Comparison of ENCODE assay signal across 19 mouse cellular contexts in genomic region chrX:71545163-71545562, GRCm38 (mm10). TPM values are rescaled to one million over a fixed set of nuclear protein-coding genes. Genes with fewer than 3 reads are reported as not detected.
DNase-seq lines count a peak whose midpoint lies in the region; ATAC-seq and TF ChIP-seq lines count a peak whose summit lies in the region.
"Had no signal": no experiment of that assay in that cellular context is flagged by ENCODE, and none has a peak within 500 bp of the region (broad histone marks: within the 10 kb centered on the region; RNA-seq: fewer than 3 reads in every experiment).

No protein-coding gene starts in this region.

- no peak for ATAC-seq in neural tube, embryonic 14.5 days (ENCODE audit: low read depth)
- peak; percentile 53 to 58; a peak in 2 of 4 replicates for ATAC-seq in hematopoietic stem cell, adult 5-6 weeks (replicated peaks in 1 of 2; ENCODE audit: insufficient read depth in 1 of 2, low FRiP score in 2 of 2, low TSS enrichment in 1 of 2, low read depth in 1 of 2, poor library complexity in 2 of 2, severe bottlenecking in 2 of 2)
- ATAC-seq in liver, postnatal 0 days = peak; percentile 92
- ATAC-seq: inflammation-experienced regulatory T-cells, adult 6 months; lung, postnatal 0 days had no signal

- H3K4me2 ChIP-seq in neural tube, embryonic 14.5 days (ENCODE audit: low read depth, low read length) = no peak overlapping the region
- H3K4me2 ChIP-seq in liver, postnatal 0 days (ENCODE audit: low read depth, low read length) = peak overlapping the region; percentile 27
- H3K4me2 ChIP-seq: embryonic facial prominence, embryonic 12.5 days; neural tube, embryonic 12.5 days had no signal

- H3K4me3 ChIP-seq in neural tube, embryonic 14.5 days (ENCODE audit: low read depth, low read length) = no peak overlapping the region
- H3K4me3 ChIP-seq in bone marrow, adult 2 months (replicated peaks; ENCODE audit: control insufficient read depth, low read depth, low read length) = no peak overlapping the region
- no peak overlapping the region for H3K4me3 ChIP-seq in liver, postnatal 0 days (ENCODE audit: low read depth, low read length)
- H3K4me3 ChIP-seq: embryonic facial prominence, embryonic 12.5 days; forebrain, embryonic 10.5 days; heart, adult 2 months; megakaryocyte, embryonic 14.5 days; neural tube, embryonic 12.5 days had no signal

- H3K9ac ChIP-seq in neural tube, embryonic 14.5 days (replicated peaks; ENCODE audit: low read depth, low read length) = no peak overlapping the region
- H3K9ac ChIP-seq in liver, postnatal 0 days (replicated peaks) = no peak overlapping the region
- H3K9ac ChIP-seq: embryonic facial prominence, embryonic 12.5 days; neural tube, embryonic 12.5 days had no signal

- TF ChIP-seq POLR2A in bone marrow, adult 2 months (IDR thresholded peaks at IDR 0.05; ENCODE audit: borderline replicate concordance, control insufficient read depth, low read depth, low read length) = no peak

- 68% methylated on average over 2 of the region's 2 CpGs for WGBS in neural tube, embryonic 14.5 days
- WGBS in bone marrow, adult 2 months = 39% methylated on average over 2 of the region's 2 CpGs
- 55% methylated on average over 2 of the region's 2 CpGs for WGBS in liver, postnatal 0 days (ENCODE audit: insufficient replicate concordance)

- TF ChIP-seq CTCF in bone marrow, adult 2 months (IDR thresholded peaks at IDR 0.05; ENCODE audit: control insufficient read depth, insufficient read depth, low read length) = no peak
- no peak for TF ChIP-seq CTCF in liver, postnatal 0 days (IDR thresholded peaks at IDR 0.05; ENCODE audit: low read depth)

- TF ChIP-seq EP300 in liver, postnatal 0 days (IDR thresholded peaks at IDR 0.05; ENCODE audit: low read depth) = peak; percentile 97

- no peaks in the 10 kb centered on the region for H3K4me1 ChIP-seq in neural tube, embryonic 14.5 days (ENCODE audit: control insufficient read depth, insufficient read depth, low read length)
- no peaks in the 10 kb centered on the region; the same call in 1 of the 2 replicates for H3K4me1 ChIP-seq in bone marrow, adult 2 months (ENCODE audit: control insufficient read depth, insufficient read depth, low read length)
- H3K4me1 ChIP-seq in liver, postnatal 0 days (ENCODE audit: insufficient read depth) = no peaks in the 10 kb centered on the region
- H3K4me1 ChIP-seq: embryonic facial prominence, embryonic 12.5 days; forebrain, embryonic 10.5 days; neural tube, embryonic 12.5 days had no signal

- no peaks in the 10 kb centered on the region for H3K27me3 ChIP-seq in neural tube, embryonic 14.5 days (ENCODE audit: control insufficient read depth, insufficient read depth, low read length)
- H3K27me3 ChIP-seq in liver, postnatal 0 days (ENCODE audit: insufficient read depth, low read length) = no peaks in the 10 kb centered on the region; the same call in 1 of the 2 replicates
- H3K27me3 ChIP-seq: embryonic facial prominence, embryonic 12.5 days; neural tube, embryonic 12.5 days had no signal

- H3K36me3 ChIP-seq in neural tube, embryonic 14.5 days (ENCODE audit: control insufficient read depth, insufficient read depth, low read length) = no peaks in the 10 kb centered on the region
- H3K36me3 ChIP-seq in liver, postnatal 0 days (replicated peaks; ENCODE audit: insufficient read depth, low read length) = no peaks in the 10 kb centered on the region
- H3K36me3 ChIP-seq: embryonic facial prominence, embryonic 12.5 days; forebrain, embryonic 10.5 days; neural tube, embryonic 12.5 days had no signal

- peak overlapping the region; percentile 39; the same call in 1 of the 2 replicates for H3K27ac ChIP-seq in neural tube, embryonic 14.5 days (ENCODE audit: low read depth, low read length)
- H3K27ac ChIP-seq in bone marrow, adult 2 months (ENCODE audit: control insufficient read depth, insufficient read depth, low read depth, low read length, poor library complexity) = peak overlapping the region; percentile 48; the same call in 1 of the 2 replicates
- H3K27ac ChIP-seq in liver, postnatal 0 days (ENCODE audit: low read depth) = peak overlapping the region; percentile 61
- H3K27ac ChIP-seq: embryonic facial prominence, embryonic 12.5 days; forebrain, embryonic 10.5 days; heart, adult 2 months; neural tube, embryonic 12.5 days had no signal

- H3K9me3 ChIP-seq in neural tube, embryonic 14.5 days (ENCODE audit: control insufficient read depth, low read length) = no peaks in the 10 kb centered on the region
- H3K9me3 ChIP-seq in liver, postnatal 0 days (ENCODE audit: low read length) = no peaks in the 10 kb centered on the region
- H3K9me3 ChIP-seq: embryonic facial prominence, embryonic 12.5 days; forebrain, embryonic 10.5 days; megakaryocyte, embryonic 14.5 days; neural tube, embryonic 12.5 days had no signal

- DNase-seq in neural tube, embryonic 10.5 days (ENCODE audit: extremely low spot score, low spot score) = no peak
- peak; percentile 24 for DNase-seq in liver, postnatal 0 days
- no peak for DNase-seq in kidney, postnatal 25 days
- DNase-seq in urinary bladder, postnatal 14 days (ENCODE audit: low spot score) = no peak
- DNase-seq in cerebellum, postnatal 4 days (ENCODE audit: low spot score in 2 of 2) = no peak
- DNase-seq: cerebellum, adult 11-12 months; gastrocnemius, postnatal 10 days; heart, adult 2 months; kidney, adult 9 months; thymus, postnatal 36 days had no signal

RNA-seq across cellular contexts. Expression of gene Hmgb3, which starts 10.6 kb away (rescaled TPM):
- polyA plus RNA-seq in neural tube, embryonic 14.5 days (2014; fragmentation: Nextera tagmentation; extraction: Ambion mirVana) = 378 and 434 TPM in 2 replicates
- 134 and 162 TPM in 2 replicates for polyA plus RNA-seq in bone marrow, adult 2 months (2011; ENCODE audit: insufficient read depth, insufficient read length, low replicate concordance, missing spikeins)
- 175 and 301 TPM in 2 replicates for total RNA-seq in hematopoietic stem cell, adult 5-6 weeks (2017)
- polyA plus RNA-seq in liver, postnatal 0 days (2015; fragmentation: Nextera tagmentation; extraction: Ambion mirVana) = 80.3 and 91.7 TPM in 2 replicates

RNA-seq across cellular contexts. Expression of gene Cd99l2, which starts 52.5 kb away (rescaled TPM):
- polyA plus RNA-seq in neural tube, embryonic 14.5 days (2014; fragmentation: Nextera tagmentation; extraction: Ambion mirVana) = 69.9 and 85.0 TPM in 2 replicates
- 5.6 and 6.2 TPM in 2 replicates for polyA plus RNA-seq in bone marrow, adult 2 months (2011; ENCODE audit: insufficient read depth, insufficient read length, low replicate concordance, missing spikeins)
- 14.0 and 14.3 TPM in 2 replicates for total RNA-seq in hematopoietic stem cell, adult 5-6 weeks (2017)
- 5.7 and 6.2 TPM in 2 replicates for polyA plus RNA-seq in liver, postnatal 0 days (2015; fragmentation: Nextera tagmentation; extraction: Ambion mirVana)
